Mouse (Mus musculus): ENCODE measurements around the gene Jmjd8.

Jmjd8 gene

GRCm38 (mm10) chr17:25833291-25833663, 4.6 kb downstream of the Jmjd8 start, which contains the start of gene Stub1:
Gene Stub1 (minus strand): TSS chr17:25833404.
- DNase-seq, result peak; percentile 78

GRCm38 (mm10) chr17:25833961-25834594, 5.4 kb downstream of the Jmjd8 start:
- DNase-seq, result no peak

- DNase-seq, result no peak
These were observed 6.0 kb downstream of the Jmjd8 start for GRCm38 (mm10) chr17:25834595-25835222.

- DNase-seq, result no peak
These were observed 6.6 kb downstream of the Jmjd8 start for GRCm38 (mm10) chr17:25835301-25835700.

GRCm38 (mm10) chr17:25835816-25836215, 7.1 kb downstream of the Jmjd8 start:
- DNase-seq, result no peak

GRCm38 (mm10) chr17:25836397-25837075, 7.9 kb downstream of the Jmjd8 start:
- DNase-seq, result no peak

GRCm38 (mm10) chr17:25837076-25837410, 8.4 kb downstream of the Jmjd8 start, which contains the start of gene Rhbdl1:
Gene Rhbdl1 (minus strand): TSS chr17:25837295.
- DNase-seq, result peak; percentile 89

- DNase-seq, result no peak
These were observed 8.9 kb downstream of the Jmjd8 start for GRCm38 (mm10) chr17:25837533-25837932.

GRCm38 (mm10) chr17:25838904-25839303, 10.2 kb downstream of the Jmjd8 start:
- no peak for DNase-seq

GRCm38 (mm10) chr17:25839455-25840235, 11.0 kb downstream of the Jmjd8 start:
- no peak for DNase-seq

GRCm38 (mm10) chr17:25840519-25840918, 11.9 kb downstream of the Jmjd8 start:
- DNase-seq, result no peak

- DNase-seq, result no peak
These were observed 12.6 kb downstream of the Jmjd8 start, which contains the start of gene Gm20683 for GRCm38 (mm10) chr17:25841117-25841880. Gene Gm20683 (minus strand): TSS chr17:25841763.

- DNase-seq, result no peak
These were observed 13.8 kb downstream of the Jmjd8 start for GRCm38 (mm10) chr17:25842509-25842908.

- no peak for DNase-seq
These were observed 14.5 kb downstream of the Jmjd8 start for GRCm38 (mm10) chr17:25843122-25843521.

- DNase-seq, result no peak
These were observed 15.1 kb downstream of the Jmjd8 start for GRCm38 (mm10) chr17:25843636-25844395.

GRCm38 (mm10) chr17:25844396-25844901, 15.8 kb downstream of the Jmjd8 start, which contains the start of gene Rhot2:
Gene Rhot2 (minus strand): TSS chr17:25844851.
- DNase-seq, result peak; percentile 91

GRCm38 (mm10) chr17:25860229-25860628, 31.6 kb downstream of the Jmjd8 start:
- DNase-seq, result no peak

- peak; percentile 87 for DNase-seq
These were observed 32.4 kb downstream of the Jmjd8 start, which contains the start of gene Wdr90 for GRCm38 (mm10) chr17:25860832-25861703. Gene Wdr90 (minus strand): TSS chr17:25861501.

GRCm38 (mm10) chr17:25861704-25862612, 33.3 kb downstream of the Jmjd8 start:
- no peak for DNase-seq

All from right cerebral cortex, postnatal 4 days (tissue).